Mouse (Mus musculus) E14TG2a.4 (cell line): ENCODE results near the gene Atp2b1.

Experiments
- CTCF ChIP-seq: conservative IDR thresholded peaks from 2 replicates; pipeline ENCODE4 v1.5.1; 2014; ENCODE audit warnings: low read length
- NANOG ChIP-seq: IDR thresholded peaks from 2 replicates; pipeline ENCODE4 v1.6.1; 2014; ENCODE audit warnings: borderline replicate concordance, low read length, mixed read lengths
- POU5F1 ChIP-seq: IDR thresholded peaks from 2 replicates; pipeline ENCODE4 v1.6.1; 2014; ENCODE audit warnings: low read length, borderline replicate concordance

- no peak for TF ChIP-seq CTCF
- TF ChIP-seq NANOG, result no peak
- TF ChIP-seq POU5F1, result no peak
These were observed 16.1 kb upstream of the Atp2b1 start for GRCm38 (mm10) chr10:98897913-98898748.
